Mouse (Mus musculus) cerebellum, adult 9-11 months (tissue): ENCODE data around the gene Kcna2.

Experiments
- DNase-seq: peaks from one replicate; pipeline ENCODE4 v3.0.0; 2022

Kcna2 gene

DNA sequence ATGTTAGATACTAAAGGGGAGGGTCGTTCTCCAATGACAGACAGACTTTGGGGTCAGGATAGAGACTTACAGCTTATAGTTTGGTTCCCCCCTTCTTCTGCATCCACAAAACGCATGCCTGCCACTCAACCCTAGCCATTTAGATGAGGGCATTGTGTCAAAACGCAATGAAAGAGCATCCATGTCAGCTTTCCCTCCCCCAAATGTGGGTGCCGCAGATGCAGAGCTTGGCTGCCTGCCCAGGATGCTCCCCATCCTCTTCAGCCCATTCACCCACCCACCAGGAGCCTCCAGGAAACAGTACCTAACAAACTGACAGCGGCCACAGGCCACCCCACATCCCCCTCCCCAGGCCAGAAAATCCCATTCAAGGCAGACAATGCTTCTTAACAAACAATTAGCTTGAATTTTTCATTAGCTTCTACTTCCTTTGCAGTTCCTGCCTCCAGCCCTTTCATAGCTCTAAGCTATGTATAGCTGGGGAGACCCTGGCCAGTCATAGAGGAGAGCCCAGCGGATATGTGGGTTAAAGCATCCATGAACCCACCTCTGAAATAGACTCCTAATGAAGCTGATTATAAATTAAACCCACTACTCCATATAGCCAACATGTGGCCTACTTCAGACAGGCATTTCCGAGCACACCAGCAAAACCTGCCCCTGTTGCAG, 50.1 kb downstream of the Kcna2 start:
- DNase-seq, result no peak

DNA sequence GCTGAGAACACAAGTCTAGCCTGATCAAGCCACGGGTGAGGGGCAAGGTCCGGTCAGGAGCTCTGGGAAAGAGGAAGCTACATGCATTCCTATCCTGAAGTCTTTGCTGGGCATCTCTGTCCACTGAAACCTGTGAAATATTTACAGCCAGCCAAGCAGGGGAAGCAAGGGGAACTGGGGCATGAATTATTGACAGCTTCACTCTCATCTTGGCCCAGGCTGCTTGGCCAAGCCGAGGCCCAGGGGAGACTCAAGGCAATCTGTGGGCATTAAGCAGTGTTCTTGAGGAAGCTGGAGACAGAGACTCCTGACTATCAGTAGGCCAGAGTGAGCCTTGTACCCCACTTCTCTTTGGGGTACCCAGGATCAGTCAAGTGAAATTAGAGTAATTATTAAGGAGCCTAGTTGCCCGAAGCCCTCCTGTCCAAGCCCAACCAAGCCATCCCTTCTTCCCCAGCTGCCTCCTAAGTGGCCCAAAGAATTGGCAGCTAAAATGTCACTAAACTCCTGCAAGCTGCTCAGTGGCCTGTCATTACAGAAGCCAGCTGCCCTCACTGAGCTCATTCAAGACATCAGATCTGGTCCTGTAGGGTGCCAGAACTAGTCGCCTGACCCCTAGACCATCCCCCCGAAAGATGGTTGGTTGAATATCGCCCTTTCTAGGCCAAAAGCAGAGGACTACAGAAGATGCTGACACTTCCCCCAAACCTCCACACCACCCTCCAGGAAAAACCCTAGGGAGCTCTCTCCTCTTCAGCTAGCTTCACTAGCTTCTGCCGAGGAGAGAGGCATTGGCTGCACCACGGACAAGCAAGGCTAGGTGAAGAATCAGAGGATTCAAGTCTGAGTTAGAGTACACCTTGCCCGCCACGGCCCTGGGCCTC, 53.1 kb downstream of the Kcna2 start:
- DNase-seq, result peak; percentile 73

DNA sequence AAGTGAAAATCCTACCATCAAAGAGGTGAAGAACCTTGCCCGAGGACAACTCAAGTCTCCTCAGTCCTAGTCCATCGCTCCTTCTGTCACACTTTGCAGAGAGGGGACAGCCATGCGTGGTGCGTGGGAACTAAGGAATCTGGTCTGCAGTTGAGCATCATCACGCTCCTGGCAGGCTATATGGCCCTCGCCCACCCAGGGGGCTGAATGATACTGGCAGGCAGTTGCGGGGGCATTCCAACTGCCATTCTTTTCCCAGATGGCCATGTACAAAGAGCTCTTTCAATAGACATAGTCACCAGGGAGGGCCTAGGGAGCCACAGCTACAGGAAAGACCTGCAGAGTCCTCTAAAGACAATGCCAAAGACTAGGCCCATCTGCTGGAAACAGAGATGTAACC, 57.9 kb downstream of the Kcna2 start:
- no peak for DNase-seq

DNA sequence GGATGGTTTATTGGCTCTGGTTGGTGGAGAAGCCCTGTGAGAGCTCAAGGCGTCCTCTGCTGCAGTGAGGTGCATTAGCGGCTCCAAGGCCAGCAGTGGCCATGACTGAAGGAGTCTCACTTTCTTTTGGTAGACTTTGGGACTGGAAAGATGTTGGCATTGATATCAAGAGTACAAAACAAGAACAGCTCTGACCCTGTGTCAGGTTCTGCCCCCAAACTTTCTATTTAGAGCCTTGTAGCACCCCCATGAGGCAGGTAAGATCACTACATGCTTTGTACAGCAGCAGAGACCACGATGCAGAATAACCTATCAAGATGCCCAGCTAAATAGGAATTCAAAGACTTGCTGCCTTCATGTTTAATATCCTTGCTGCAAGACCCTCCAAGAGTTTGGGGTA, 58.5 kb downstream of the Kcna2 start:
- DNase-seq, result peak; percentile 59

DNA sequence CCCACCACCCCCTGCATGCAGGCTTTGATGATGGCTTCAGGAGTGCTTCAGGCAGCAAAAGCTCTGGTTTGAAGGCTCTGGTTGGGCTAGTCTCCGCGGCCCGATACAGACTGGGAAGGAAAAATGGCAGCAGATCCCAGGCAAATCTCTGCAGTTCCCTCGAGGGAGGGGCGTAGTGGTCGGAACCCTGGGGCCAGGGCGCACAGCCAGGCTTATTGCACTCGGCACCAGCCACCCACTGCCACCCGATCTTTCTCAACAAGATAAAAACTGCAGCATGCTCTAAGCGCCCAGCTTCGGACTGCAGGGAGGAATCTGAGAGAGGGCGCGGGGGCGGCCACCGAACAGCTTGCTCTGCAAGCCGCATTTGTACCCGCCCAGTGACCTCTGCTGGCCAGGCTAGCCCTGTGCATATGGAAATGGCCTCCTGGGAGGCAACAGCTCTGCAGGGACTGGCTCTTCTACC, 58.9 kb downstream of the Kcna2 start:
- DNase-seq, result peak; percentile 81

DNA sequence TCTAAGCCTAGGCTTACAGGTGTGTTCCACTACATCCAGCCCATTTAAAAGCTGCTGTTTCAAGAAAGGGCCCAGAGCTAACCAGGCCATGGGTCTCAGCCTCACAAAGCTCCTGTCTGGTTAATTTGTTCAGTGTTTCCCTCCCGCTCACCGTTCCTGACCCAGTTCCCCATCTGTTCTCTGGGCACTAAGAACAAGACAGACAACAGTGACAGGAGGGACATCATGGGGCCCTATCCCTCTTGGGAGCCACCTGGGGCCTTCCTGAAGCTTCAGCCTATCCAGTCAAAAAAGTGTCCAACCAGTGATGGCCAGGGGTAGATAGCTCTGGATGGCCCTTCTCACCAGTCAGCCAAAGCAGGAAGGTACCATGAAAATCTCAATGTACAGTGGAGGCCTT, 61.8 kb downstream of the Kcna2 start:
- DNase-seq, result peak; percentile 88
